Comparison of ENCODE assay signal across 22 mouse cellular contexts in the genomic region with DNA sequence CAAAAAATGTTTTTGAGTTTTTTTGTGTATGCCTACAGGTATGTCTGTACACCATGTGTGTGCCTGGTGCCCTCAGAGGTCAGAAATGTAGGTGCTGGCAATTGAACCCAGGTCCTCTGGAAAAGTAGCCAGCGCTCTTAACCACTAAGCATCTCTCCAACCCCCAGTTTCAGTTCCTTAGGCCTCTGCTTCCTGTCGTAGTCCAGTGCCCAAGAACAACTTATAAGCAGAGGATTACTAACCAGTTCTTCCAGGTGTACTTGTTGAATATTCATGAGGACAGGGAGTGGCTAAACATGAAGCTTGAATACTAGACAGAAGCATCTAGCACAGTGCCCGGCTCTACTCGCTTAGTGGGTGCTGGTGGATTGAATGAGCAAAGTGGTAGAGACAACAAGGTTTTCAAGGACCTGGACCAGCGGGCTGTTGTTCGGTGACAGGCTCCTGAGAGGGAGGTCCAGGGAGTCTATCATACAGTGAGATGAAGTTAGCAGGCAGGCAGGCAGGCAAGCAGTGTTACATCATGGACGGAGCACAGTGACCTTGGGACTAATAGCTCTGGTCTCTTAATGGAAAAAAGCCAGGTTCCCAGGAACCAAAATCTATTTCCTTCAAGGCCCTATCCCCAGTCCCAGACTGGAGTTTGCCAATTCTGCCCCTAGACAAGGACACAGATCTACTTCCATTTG. TPM values are rescaled to one million over a fixed set of nuclear protein-coding genes. Genes with fewer than 3 reads are reported as not detected.
DNase-seq lines count a peak whose midpoint lies in the region; ATAC-seq and TF ChIP-seq lines count a peak whose summit lies in the region.
"Had no signal": no experiment of that assay in that cellular context is flagged by ENCODE, and none has a peak within 500 bp of the region (broad histone marks: within the 10 kb centered on the region; RNA-seq: fewer than 3 reads in every experiment).

No protein-coding gene starts in this region.

- peak; percentile 28 for ATAC-seq in lung, postnatal 0 days
- ATAC-seq in liver, embryonic 11.5 days (replicated peaks; ENCODE audit: low FRiP score), result no peak
- ATAC-seq: inflammation-experienced regulatory T-cells, adult 6 months had no signal

- no peak overlapping the region for H3K27ac ChIP-seq in lung, postnatal 0 days (ENCODE audit: low read length)
- H3K27ac ChIP-seq in liver, embryonic 11.5 days (ENCODE audit: low read depth, low read length), result no peak overlapping the region
- H3K27ac ChIP-seq: embryonic facial prominence, embryonic 13.5 days; hindbrain, embryonic 12.5 days; layer of hippocampus, adult 2 months; liver, embryonic 14.5 days; stomach, postnatal 0 days had no signal

- H3K36me3 ChIP-seq in lung, postnatal 0 days (ENCODE audit: insufficient read depth, low read length), result no peaks in the 10 kb centered on the region
- H3K36me3 ChIP-seq in liver, embryonic 11.5 days (ENCODE audit: control insufficient read depth, insufficient read depth, low read length), result no peaks in the 10 kb centered on the region
- H3K36me3 ChIP-seq: hindbrain, embryonic 12.5 days had no signal

- no peaks in the 10 kb centered on the region for H3K27me3 ChIP-seq in lung, postnatal 0 days (replicated peaks; ENCODE audit: insufficient read depth, low read length)
- H3K27me3 ChIP-seq in liver, embryonic 11.5 days (replicated peaks; ENCODE audit: control insufficient read depth, insufficient read depth, low read length), result no peaks in the 10 kb centered on the region
- H3K27me3 ChIP-seq: embryonic facial prominence, embryonic 13.5 days; hindbrain, embryonic 12.5 days; megakaryocyte, embryonic 14.5 days had no signal

- no peak for TF ChIP-seq EP300 in lung, postnatal 0 days (IDR thresholded peaks at IDR 0.05)

- 70% methylated on average over 7 of the region's 7 CpGs for WGBS in lung, postnatal 0 days
- 78% methylated on average over 7 of the region's 7 CpGs for WGBS in lung, adult 2 months
- WGBS in liver, embryonic 11.5 days, result 80% methylated on average over 7 of the region's 7 CpGs

- peak; percentile 48 for DNase-seq in lung, postnatal 0 days (ENCODE audit: low spot score)
- DNase-seq in lung, adult 2 months, result no peak
- DNase-seq in R1 (ENCODE audit: low read depth, low spot score), result peak; percentile 45
- peak; percentile 30 to 53 for DNase-seq in kidney, adult 8-10 months
- peak; percentile 18 to 37 for DNase-seq in kidney, postnatal 36 days
- DNase-seq in liver, embryonic 11.5 days (ENCODE audit: low spot score), result no peak
- no peak for DNase-seq in embryo, embryonic 11 days
- DNase-seq in thymus, postnatal 0 days (ENCODE audit: low spot score), result no peak
- DNase-seq: gastrocnemius, postnatal 14 days; lung, postnatal 10 days; right cerebral cortex, postnatal 25 days; thymus, postnatal 4 days had no signal

- TF ChIP-seq POLR2A in lung, adult 2 months (IDR thresholded peaks at IDR 0.05; ENCODE audit: borderline replicate concordance, extremely low read depth, low read depth, low read length), result no peak

- TF ChIP-seq CTCF in lung, postnatal 0 days (IDR thresholded peaks at IDR 0.05), result no peak
- TF ChIP-seq CTCF in lung, adult 2 months (IDR thresholded peaks at IDR 0.05; ENCODE audit: insufficient read depth, low read length), result no peak

- no peak overlapping the region for H3K9ac ChIP-seq in lung, postnatal 0 days (replicated peaks; ENCODE audit: low read depth)
- H3K9ac ChIP-seq in liver, embryonic 11.5 days (ENCODE audit: low read depth, low read length), result no peak overlapping the region
- H3K9ac ChIP-seq: embryonic facial prominence, embryonic 13.5 days; hindbrain, embryonic 12.5 days; liver, embryonic 14.5 days had no signal

- no peaks in the 10 kb centered on the region for H3K4me1 ChIP-seq in lung, postnatal 0 days (ENCODE audit: insufficient read depth, low read depth, low read length)
- H3K4me1 ChIP-seq in lung, adult 2 months (ENCODE audit: control insufficient read depth, insufficient read depth, low read length), result no peaks in the 10 kb centered on the region
- no peaks in the 10 kb centered on the region for H3K4me1 ChIP-seq in liver, embryonic 11.5 days (replicated peaks; ENCODE audit: control insufficient read depth, insufficient read depth, low read length)
- H3K4me1 ChIP-seq: embryonic facial prominence, embryonic 13.5 days; hindbrain, embryonic 12.5 days had no signal

- no peak overlapping the region for H3K4me3 ChIP-seq in lung, postnatal 0 days (ENCODE audit: low read depth, low read length)
- H3K4me3 ChIP-seq in lung, adult 2 months (replicated peaks; ENCODE audit: extremely low read depth, low read depth, low read length), result no peak overlapping the region
- no peak overlapping the region for H3K4me3 ChIP-seq in liver, embryonic 11.5 days (ENCODE audit: low read depth, low read length)
- H3K4me3 ChIP-seq: embryonic facial prominence, embryonic 13.5 days; hindbrain, embryonic 12.5 days; layer of hippocampus, adult 2 months; megakaryocyte, embryonic 14.5 days had no signal

- no peaks in the 10 kb centered on the region for H3K9me3 ChIP-seq in lung, postnatal 0 days (ENCODE audit: low read length)
- no peaks in the 10 kb centered on the region for H3K9me3 ChIP-seq in liver, embryonic 11.5 days (ENCODE audit: control insufficient read depth, low read length)
- H3K9me3 ChIP-seq: embryonic facial prominence, embryonic 13.5 days; hindbrain, embryonic 12.5 days had no signal

- H3K4me2 ChIP-seq in lung, postnatal 0 days (replicated peaks; ENCODE audit: low read depth, low read length), result no peak overlapping the region
- no peak overlapping the region for H3K4me2 ChIP-seq in liver, embryonic 11.5 days
- H3K4me2 ChIP-seq: embryonic facial prominence, embryonic 13.5 days; hindbrain, embryonic 12.5 days had no signal

RNA-seq across cellular contexts. Expression of gene Ndc1, which starts 7.0 kb away (rescaled TPM):
- 4.6 and 4.7 TPM in 2 replicates for polyA plus RNA-seq in lung, postnatal 0 days (2015; fragmentation: Nextera tagmentation; extraction: Ambion mirVana)
- polyA plus RNA-seq in lung, adult 2 months (2012; rRNA removed), result 7.8 and 9.9 TPM in 2 replicates
- 47.4 and 53.2 TPM in 2 replicates for polyA plus RNA-seq in liver, embryonic 11.5 days (2014; fragmentation: Nextera tagmentation; extraction: Ambion mirVana)
- polyA plus RNA-seq in thymus, postnatal 0 days (2015; fragmentation: Nextera tagmentation; extraction: Ambion mirVana), result 14.9 and 19.6 TPM in 2 replicates

RNA-seq across cellular contexts. Expression of gene Yipf1, which starts 46.4 kb away (rescaled TPM):
- polyA plus RNA-seq in lung, postnatal 0 days (2015; fragmentation: Nextera tagmentation; extraction: Ambion mirVana), result 71.7 and 76.3 TPM in 2 replicates
- polyA plus RNA-seq in lung, adult 2 months (2012; rRNA removed), result 32.2 and 48.6 TPM in 2 replicates
- polyA plus RNA-seq in liver, embryonic 11.5 days (2014; fragmentation: Nextera tagmentation; extraction: Ambion mirVana), result 39.0 and 45.5 TPM in 2 replicates
- 84.3 and 87.2 TPM in 2 replicates for polyA plus RNA-seq in thymus, postnatal 0 days (2015; fragmentation: Nextera tagmentation; extraction: Ambion mirVana)

RNA-seq across cellular contexts. Expression of gene Dio1, which starts 53.6 kb away (rescaled TPM):
- 0.33 and 0.82 TPM in 2 replicates for polyA plus RNA-seq in lung, postnatal 0 days (2015; fragmentation: Nextera tagmentation; extraction: Ambion mirVana)
- 0.40 and 0.75 TPM in 2 replicates for polyA plus RNA-seq in lung, adult 2 months (2012; rRNA removed)
- polyA plus RNA-seq in liver, embryonic 11.5 days (2014; fragmentation: Nextera tagmentation; extraction: Ambion mirVana), result 0.12 TPM in 1 of 2 replicates, not detected in the other
- polyA plus RNA-seq in thymus, postnatal 0 days (2015; fragmentation: Nextera tagmentation; extraction: Ambion mirVana), result 6.8 and 7.2 TPM in 2 replicates
- polyA plus RNA-seq: embryonic facial prominence, embryonic 13.5 days; heart, postnatal 0 days; hindbrain, embryonic 12.5 days; inflammation-experienced regulatory T-cells, adult 6 months; limb, embryonic 11.5 days; liver, embryonic 14.5 days; midbrain, postnatal 0 days had no signal

Comparison
In these comparisons a context has a peak if more than half of its experiments do, and no peak if none do; other contexts are left out.
1. DNase-seq: peak in lung, postnatal 0 days (single experiment), R1 (single experiment), kidney, adult 8-10 months (2 of 2) and kidney, postnatal 36 days (2 of 2); none in lung, adult 2 months (single experiment), liver, embryonic 11.5 days (single experiment), embryo, embryonic 11 days (single experiment) and thymus, postnatal 0 days (single experiment).